Comparison of ENCODE assay signal across 1 mouse cellular context in genomic region chr19:5390416-5390815, GRCm38 (mm10).
TF ChIP-seq lines count a peak whose summit lies in the region.

No protein-coding gene starts in this region.

TF ChIP-seq in CH12.LX, 34 proteins besides CTCF, POLR2A, EP300 and RAD21 (continued from another document):
- TF ChIP-seq ELF1 (IDR thresholded peaks at IDR 0.05; ENCODE audit: low read depth, low read length) = no peak
- TF ChIP-seq BHLHE40 (IDR thresholded peaks at IDR 0.05; ENCODE audit: low read depth, low read length) = no peak
- TF ChIP-seq HCFC1 (IDR thresholded peaks at IDR 0.05; ENCODE audit: low read depth, low read length) = no peak
- TF ChIP-seq TBP (conservative IDR thresholded peaks at IDR 0.05; ENCODE audit: low read depth, low read length) = no peak
- TF ChIP-seq MAZ (IDR thresholded peaks at IDR 0.05; ENCODE audit: low read depth, low read length) = no peak
- TF ChIP-seq NRF1 (IDR thresholded peaks at IDR 0.05; ENCODE audit: low read depth, low read length) = no peak
- TF ChIP-seq TCF12 (IDR thresholded peaks at IDR 0.05; ENCODE audit: low read depth, low read length) = no peak
- TF ChIP-seq MXI1 (IDR thresholded peaks at IDR 0.05; ENCODE audit: low read depth, low read length) = no peak
- TF ChIP-seq MEF2A (IDR thresholded peaks at IDR 0.05; ENCODE audit: borderline replicate concordance, low read depth, low read length) = no peak
- TF ChIP-seq SIN3A (IDR thresholded peaks at IDR 0.05; ENCODE audit: low read length) = no peak
- no peak for TF ChIP-seq USF2 (conservative IDR thresholded peaks at IDR 0.05; ENCODE audit: low read depth, low read length)
- TF ChIP-seq CHD2 (IDR thresholded peaks at IDR 0.05; ENCODE audit: low read length) = no peak
- no peak for TF ChIP-seq MAFK (IDR thresholded peaks at IDR 0.05; ENCODE audit: insufficient replicate concordance, low read length)
- TF ChIP-seq E2F4 (IDR thresholded peaks at IDR 0.05; ENCODE audit: insufficient replicate concordance, low read depth, low read length) = no peak
- TF ChIP-seq MYC (IDR thresholded peaks at IDR 0.05; ENCODE audit: low read depth, low read length) = no peak
- TF ChIP-seq RCOR1 (conservative IDR thresholded peaks at IDR 0.05; ENCODE audit: low read depth, low read length) = no peak
- no peak for TF ChIP-seq MAX (IDR thresholded peaks at IDR 0.05; ENCODE audit: low read length)
- TF ChIP-seq JUN (IDR thresholded peaks at IDR 0.05; ENCODE audit: insufficient read depth, low read depth, low read length) = no peak
- TF ChIP-seq ZKSCAN1 (IDR thresholded peaks at IDR 0.05; ENCODE audit: borderline replicate concordance, low read depth, low read length) = no peak
